Mouse (Mus musculus) CH12.LX (cell line): ENCODE data around the gene Nipbl.

Experiments
- CTCF ChIP-seq, 2 experiments: IDR thresholded peaks in 1 of 2; conservative IDR thresholded peaks in 1 of 2; 2 replicates each; pipeline ENCODE4 v1.5.1; 2011 to 2012; ENCODE audit warnings: low read depth in 2 of 2, low read length in 2 of 2, improper control_type of control experiment in 1 of 2, inconsistent platforms in 1 of 2, mild to moderate bottlenecking in 1 of 2, moderate library complexity in 1 of 2
- EP300 ChIP-seq: IDR thresholded peaks from 2 replicates; pipeline ENCODE4 v1.6.1; 2011; ENCODE audit warnings: low read length, improper control_type of control experiment
- GABPA ChIP-seq: IDR thresholded peaks from 2 replicates; pipeline ENCODE4 v1.6.1; 2012; ENCODE audit warnings: low read depth, low read length, improper control_type of control experiment, inconsistent platforms; ENCODE audit not compliant: insufficient replicate concordance
- POLR2A ChIP-seq: IDR thresholded peaks from 2 replicates; pipeline ENCODE4 v1.6.1; 2011; ENCODE audit warnings: low read depth, mild to moderate bottlenecking, improper control_type of control experiment, low read length
- POLR2AphosphoS2 ChIP-seq: IDR thresholded peaks from 2 replicates; pipeline ENCODE4 v1.6.1; 2011; ENCODE audit warnings: low read depth, low read length, improper control_type of control experiment
- TCF12 ChIP-seq: IDR thresholded peaks from 2 replicates; pipeline ENCODE4 v1.6.1; 2014; ENCODE audit warnings: low read depth, mild to moderate bottlenecking, inconsistent platforms, low read length, improper control_type of control experiment
- USF2 ChIP-seq: conservative IDR thresholded peaks from 2 replicates; pipeline ENCODE4 v1.6.1; 2011; ENCODE audit warnings: low read depth, low read length, improper control_type of control experiment

- TF ChIP-seq USF2, result no peak
- no peak for TF ChIP-seq CTCF (conservative IDR thresholded peaks at IDR 0.05 in 1 of 2, IDR thresholded peaks at IDR 0.05 in 1 of 2; ENCODE audit: low read depth in 2 of 2, low read length in 2 of 2)
- TF ChIP-seq EP300, result no peak
- no peak for TF ChIP-seq POLR2A
- TF ChIP-seq GABPA, result no peak
- TF ChIP-seq POLR2AphosphoS2, result no peak
- no peak for TF ChIP-seq TCF12
Measured at GRCm38 (mm10) chr15:8416500-8417138, 27.6 kb downstream of the Nipbl start.
